Mouse (Mus musculus) limb, embryonic 14.5 days (tissue): ENCODE data around the gene Pak2. TPM values are rescaled to one million over a fixed set of nuclear protein-coding genes. Genes with fewer than 3 reads are reported as not detected.

Source experiments
- ATAC-seq: fragments of 200-750 bp; cut with Nextera tagmentation; 2 replicates; pipeline ENCODE4 v1.8.0; 2017; ENCODE audit warnings: low read depth, moderate number of reproducible peaks, moderate TSS enrichment; ENCODE audit not compliant: low FRiP score
- DNase-seq: peaks from one replicate; pipeline ENCODE4 v3.0.0-alpha.2; 2015; ENCODE audit warnings: low spot score
- H3K27ac ChIP-seq: fragments of 300-500 bp; sonication (generic); replicated peaks from 2 replicates; pipeline ENCODE4 v1.5.1; 2014; ENCODE audit warnings: low read depth, mild to moderate bottlenecking, low read length, moderate library complexity, mixed read lengths
- H3K27me3 ChIP-seq: fragments of 300-500 bp; sonication (generic); 2 replicates; pipeline ENCODE4 v1.6.1; 2014; ENCODE audit warnings: low read length, mixed read lengths; ENCODE audit not compliant: control insufficient read depth, insufficient read depth
- H3K36me3 ChIP-seq: fragments of 300-500 bp; sonication (generic); 2 replicates; pipeline ENCODE4 v1.6.1; 2014; ENCODE audit warnings: mild to moderate bottlenecking, low read length, moderate library complexity, mixed read lengths; ENCODE audit not compliant: control insufficient read depth, insufficient read depth
- H3K4me1 ChIP-seq: fragments of 300-500 bp; sonication (generic); 2 replicates; pipeline ENCODE4 v1.6.1; 2014; ENCODE audit warnings: antibody characterized with exemption, low read length, mixed read lengths; ENCODE audit not compliant: control insufficient read depth, insufficient read depth
- H3K4me2 ChIP-seq: fragments of 300-500 bp; sonication (generic); replicated peaks from 2 replicates; pipeline ENCODE4 v1.6.1; 2014; ENCODE audit warnings: low read depth, mild to moderate bottlenecking, low read length, moderate library complexity; ENCODE audit not compliant: severe bottlenecking
- H3K4me3 ChIP-seq: fragments of 300-500 bp; sonication (generic); replicated peaks from 2 replicates; pipeline ENCODE4 v1.5.1; 2014; ENCODE audit warnings: low read length
- H3K9ac ChIP-seq: fragments of 300-500 bp; sonication (generic); 2 replicates; pipeline ENCODE4 v1.6.1; 2014; ENCODE audit warnings: mild to moderate bottlenecking, low read depth, low read length, moderate library complexity; ENCODE audit not compliant: severe bottlenecking
- H3K9me3 ChIP-seq: fragments of 300-500 bp; sonication (generic); 2 replicates; pipeline ENCODE4 v1.6.1; 2016; ENCODE audit warnings: low read length; ENCODE audit not compliant: control insufficient read depth
- POLR2A ChIP-seq: fragments of 200-500 bp; IDR thresholded peaks from 2 replicates; pipeline ENCODE4 v1.8.0; 2012; ENCODE audit warnings: inconsistent platforms, mild to moderate bottlenecking, moderate library complexity, borderline replicate concordance; ENCODE audit not compliant: insufficient read depth, insufficient read length; ENCODE audit errors: extremely low read depth
- WGBS: fragments of 180-500 bp; shearing (Covaris S2); extraction: QIAGEN DNeasy Blood & Tissue Kit; methylation state at CpG from one replicate; pipeline ENCODE4 v1.1.7; 2014; 5-methylcytosine and 5-hydroxymethylcytosine counted together
- polyA plus RNA-seq, 2 experiments: library from polyadenylated mRNA; depleted of rRNA in 1 of 2; stranded (reverse) in 1 of 2; unstranded in 1 of 2; fragments of >200 nt; fragmentation: Nextera tagmentation in 1 of 2; extraction: Ambion mirVana in 1 of 2; gene quantifications; 2 replicates each; pipeline versions ENCODE4 v1.2.1 to v1.2.3; 2012 to 2014

Gene Pak2
- polyA plus RNA-seq, 2 experiments, result 26.5 to 35.8 TPM

GRCm38 (mm10) chr16:32113541-32114218 is 34.5 kb upstream of the Pak2 start:
- DNase-seq, result no peak
- Histone ChIP-seq H3K36me3 (no peaks in the 10 kb centered on the region; the same call in 1 of the 2 replicates), H3K9ac (no peak overlapping the region), H3K27ac (no peak overlapping the region), H3K4me3 (no peak overlapping the region), H3K4me1 (no peaks in the 10 kb centered on the region), H3K9me3 (no peaks in the 10 kb centered on the region), H3K4me2 (no peak overlapping the region), H3K27me3 (no peaks in the 10 kb centered on the region)
- ATAC-seq, result no peak
- 69% methylated on average over 23 of the region's 23 CpGs for WGBS
- TF ChIP-seq POLR2A, result no peak

DNA sequence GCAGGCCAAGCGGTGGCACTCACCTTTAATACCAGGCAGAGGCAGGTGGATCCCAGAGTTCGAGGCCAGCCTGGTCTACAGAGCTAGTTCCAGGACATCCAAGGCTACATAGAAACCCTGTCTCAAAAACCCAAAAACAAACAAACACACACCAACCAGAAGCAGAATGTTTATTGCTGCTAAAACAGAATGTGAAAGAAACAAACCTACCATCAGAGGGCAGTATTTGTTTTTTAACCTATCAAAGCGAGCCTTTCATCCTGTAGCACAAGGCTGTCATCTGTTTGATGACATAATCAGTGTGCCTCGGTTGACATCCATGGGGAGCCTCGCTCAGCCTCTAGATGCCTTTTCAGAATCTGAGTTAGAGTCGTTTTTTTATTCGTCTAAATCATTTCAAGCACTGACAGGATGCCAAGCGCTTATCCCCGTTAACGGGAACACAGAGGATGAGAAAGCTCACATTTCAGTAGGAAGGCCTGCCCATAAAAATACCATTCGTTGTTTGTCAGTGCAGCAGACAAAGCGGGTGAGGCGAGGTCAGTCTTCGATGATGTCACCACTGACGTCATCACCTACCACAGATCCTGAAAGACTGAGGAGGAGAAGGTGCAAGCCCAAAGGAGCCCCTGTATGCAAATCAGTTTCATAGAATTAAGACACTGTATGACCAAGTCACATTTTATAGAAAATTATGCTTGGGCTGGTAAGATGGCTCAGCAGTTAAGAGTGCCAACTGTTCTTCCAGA is 32.0 kb upstream of the Pak2 start:
- WGBS, result 68% methylated on average over 15 of the region's 15 CpGs
- Histone ChIP-seq H3K4me3 (no peak overlapping the region), H3K4me2 (no peak overlapping the region), H3K27me3 (no peaks in the 10 kb centered on the region), H3K36me3 (peaks cover 19% of the 10 kb centered on the region), H3K27ac (no peak overlapping the region), H3K9me3 (no peaks in the 10 kb centered on the region), H3K4me1 (no peaks in the 10 kb centered on the region), H3K9ac (no peak overlapping the region)
- ATAC-seq (no peak), DNase-seq (peak; percentile 29)
- TF ChIP-seq POLR2A, result no peak

DNA sequence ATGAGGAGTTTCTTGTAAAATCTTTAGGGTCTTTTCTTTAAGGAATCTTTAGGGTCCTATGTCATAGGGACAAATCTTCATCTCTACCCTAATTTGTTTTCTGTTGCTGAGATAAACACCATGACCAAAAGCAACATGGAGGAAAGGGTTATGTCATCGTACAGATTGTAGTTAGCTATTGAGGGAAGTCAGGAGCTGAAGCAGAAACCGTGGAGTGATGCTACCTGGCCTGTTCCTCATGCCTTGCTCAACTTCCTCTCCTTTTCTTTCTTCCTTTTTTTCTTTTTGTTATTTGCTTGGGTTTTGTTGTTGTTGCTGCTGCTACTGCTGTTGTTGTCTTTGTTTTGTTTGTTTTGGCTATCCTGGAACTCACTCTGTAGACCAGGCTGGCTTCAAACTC is 29.4 kb upstream of the Pak2 start:
- Histone ChIP-seq H3K4me2 (no peak overlapping the region), H3K9ac (no peak overlapping the region), H3K36me3 (peaks cover 39% of the 10 kb centered on the region), H3K4me3 (no peak overlapping the region), H3K4me1 (no peaks in the 10 kb centered on the region), H3K9me3 (no peaks in the 10 kb centered on the region), H3K27me3 (no peaks in the 10 kb centered on the region), H3K27ac (no peak overlapping the region)
- ATAC-seq (no peak), DNase-seq (no peak)
- TF ChIP-seq POLR2A, result no peak
- whole genome bisulfite sequencing, result 90% methylated on average over 2 of the region's 2 CpGs

- no peak overlapping the region for H3K4me3 ChIP-seq
- no peak for ATAC-seq
Observed at GRCm38 (mm10) chr16:32108170-32108569, 29.0 kb upstream of the Pak2 start.

GRCm38 (mm10) chr16:32107342-32108045 is 28.4 kb upstream of the Pak2 start:
- Histone ChIP-seq H3K36me3 (peaks cover 41% of the 10 kb centered on the region), H3K4me1 (no peaks in the 10 kb centered on the region), H3K27ac (no peak overlapping the region), H3K27me3 (no peaks in the 10 kb centered on the region), H3K9me3 (no peaks in the 10 kb centered on the region), H3K9ac (no peak overlapping the region), H3K4me3 (no peak overlapping the region), H3K4me2 (no peak overlapping the region)
- WGBS, result 85% methylated on average over 12 of the region's 12 CpGs
- DNase-seq, result no peak
- no peak for TF ChIP-seq POLR2A
- no peak for ATAC-seq

More at GRCm38 (mm10) chr16:32108170-32108569, 29.0 kb upstream of the Pak2 start:
- DNase-seq, result no peak
- TF ChIP-seq POLR2A, result no peak
- Histone ChIP-seq H3K4me1 (no peaks in the 10 kb centered on the region), H3K9ac (no peak overlapping the region), H3K4me2 (no peak overlapping the region), H3K27me3 (no peaks in the 10 kb centered on the region), H3K9me3 (no peaks in the 10 kb centered on the region), H3K27ac (no peak overlapping the region), H3K36me3 (peaks cover 41% of the 10 kb centered on the region)
- WGBS, result 83% methylated on average over 7 of the region's 7 CpGs
